Mouse (Mus musculus) bone marrow, adult 2 months (tissue): ENCODE data around the gene Arid1b. TPM values are rescaled to one million over a fixed set of nuclear protein-coding genes. Genes with fewer than 3 reads are reported as not detected.

Experiments
- H3K27ac ChIP-seq: fragments of 200-500 bp; 2 replicates; pipeline ENCODE4 v1.5.1; 2012; ENCODE audit warnings: low read depth, mild to moderate bottlenecking, control low read depth, inconsistent platforms, low read length; ENCODE audit not compliant: control insufficient read depth, poor library complexity, insufficient read depth
- H3K4me1 ChIP-seq: fragments of 200-500 bp; 2 replicates; pipeline ENCODE4 v1.6.1; 2011; ENCODE audit warnings: low read length; ENCODE audit not compliant: control insufficient read depth, insufficient read depth
- H3K4me3 ChIP-seq: fragments of 200-500 bp; replicated peaks from 2 replicates; pipeline ENCODE3; 2011; ENCODE audit warnings: mild to moderate bottlenecking, low read depth, low read length, control low read depth; ENCODE audit not compliant: control insufficient read depth
- CTCF ChIP-seq: fragments of 200-500 bp; IDR thresholded peaks from 2 replicates; pipeline ENCODE4 v1.5.1; 2011; ENCODE audit warnings: low read length, control low read depth; ENCODE audit not compliant: control insufficient read depth, insufficient read depth
- POLR2A ChIP-seq: fragments of 200-500 bp; IDR thresholded peaks from 2 replicates; pipeline ENCODE4 v1.6.1; 2011; ENCODE audit warnings: low read depth, mild to moderate bottlenecking, control low read depth, low read length, borderline replicate concordance; ENCODE audit not compliant: control insufficient read depth
- WGBS: fragments of 180-500 bp; shearing (Covaris S2); methylation state at CpG from one replicate; pipeline ENCODE4 v1.1.7; 2018; 5-methylcytosine and 5-hydroxymethylcytosine counted together
- polyA plus RNA-seq: library from polyadenylated mRNA; stranded (reverse); fragments of >200 nt; gene quantifications from 2 replicates; pipeline ENCODE4 v1.2.4, GENCODE M21; 2011; ENCODE audit warnings: low replicate concordance; ENCODE audit not compliant: missing spikeins, insufficient read depth, insufficient read length

The Arid1b gene
- polyA plus RNA-seq, 1 experiment, result 12.5 TPM

- Histone ChIP-seq H3K4me1 (peaks cover 1% of the 10 kb centered on the region; the same call in 1 of the 2 replicates), H3K27ac (no peak overlapping the region), H3K4me3 (no peak overlapping the region)
- TF ChIP-seq CTCF (no peak), POLR2A (no peak)
- 86% methylated on average over 23 of the region's 23 CpGs for WGBS
These were observed 20.3 kb downstream of the Arid1b start for GRCm38 (mm10) chr17:5014327-5014957.

- no peak overlapping the region for H3K27ac ChIP-seq
- WGBS, result 83% methylated on average over 4 of the region's 4 CpGs
- no peak overlapping the region for H3K4me3 ChIP-seq
- TF ChIP-seq CTCF (no peak), POLR2A (no peak)
- peaks cover 3% of the 10 kb centered on the region for H3K4me1 ChIP-seq
These were observed 22.3 kb downstream of the Arid1b start for GRCm38 (mm10) chr17:5016404-5016803.

GRCm38 (mm10) chr17:5017065-5017464 is 22.9 kb downstream of the Arid1b start:
- Histone ChIP-seq H3K27ac (no peak overlapping the region), H3K4me3 (no peak overlapping the region), H3K4me1 (peaks cover 3% of the 10 kb centered on the region)
- TF ChIP-seq POLR2A (no peak), CTCF (no peak)
- WGBS, result 71% methylated on average over 10 of the region's 10 CpGs

- Histone ChIP-seq H3K27ac (no peak overlapping the region), H3K4me1 (peaks cover 6% of the 10 kb centered on the region), H3K4me3 (no peak overlapping the region)
- TF ChIP-seq CTCF, result no peak
- no peak for TF ChIP-seq POLR2A
- WGBS, result 39% methylated on average over 11 of the region's 11 CpGs
These were observed 27.3 kb downstream of the Arid1b start for GRCm38 (mm10) chr17:5021303-5022003.

GRCm38 (mm10) chr17:5022019-5022544 is 27.9 kb downstream of the Arid1b start:
- H3K4me1 ChIP-seq, result peaks cover 6% of the 10 kb centered on the region
- WGBS, result 78% methylated on average over 9 of the region's 9 CpGs
- H3K4me3 ChIP-seq, result no peak overlapping the region
- TF ChIP-seq CTCF (no peak), POLR2A (no peak)
- no peak overlapping the region for H3K27ac ChIP-seq

- WGBS, result 79% methylated on average over 10 of the region's 10 CpGs
- Histone ChIP-seq H3K4me3 (no peak overlapping the region), H3K27ac (no peak overlapping the region), H3K4me1 (peaks cover 6% of the 10 kb centered on the region)
- TF ChIP-seq CTCF (no peak), POLR2A (no peak)
These were observed 29.6 kb downstream of the Arid1b start for GRCm38 (mm10) chr17:5023745-5024144.

GRCm38 (mm10) chr17:5025400-5025799 is 31.3 kb downstream of the Arid1b start:
- Histone ChIP-seq H3K27ac (no peak overlapping the region), H3K4me3 (no peak overlapping the region), H3K4me1 (peaks cover 3% of the 10 kb centered on the region; the same call in 1 of the 2 replicates)
- WGBS, result 71% methylated on average over 1 of the region's 1 CpGs
- TF ChIP-seq POLR2A (no peak), CTCF (no peak)

- Histone ChIP-seq H3K4me1 (peaks cover 3% of the 10 kb centered on the region; the same call in 1 of the 2 replicates), H3K4me3 (no peak overlapping the region), H3K27ac (no peak overlapping the region)
- TF ChIP-seq POLR2A (no peak), CTCF (peak; percentile 53)
- WGBS, result 61% methylated on average over 2 of the region's 2 CpGs
These were observed 32.4 kb downstream of the Arid1b start for GRCm38 (mm10) chr17:5026578-5026977.
